28 mouse cellular contexts compared by ENCODE assay signal in the genomic region with DNA sequence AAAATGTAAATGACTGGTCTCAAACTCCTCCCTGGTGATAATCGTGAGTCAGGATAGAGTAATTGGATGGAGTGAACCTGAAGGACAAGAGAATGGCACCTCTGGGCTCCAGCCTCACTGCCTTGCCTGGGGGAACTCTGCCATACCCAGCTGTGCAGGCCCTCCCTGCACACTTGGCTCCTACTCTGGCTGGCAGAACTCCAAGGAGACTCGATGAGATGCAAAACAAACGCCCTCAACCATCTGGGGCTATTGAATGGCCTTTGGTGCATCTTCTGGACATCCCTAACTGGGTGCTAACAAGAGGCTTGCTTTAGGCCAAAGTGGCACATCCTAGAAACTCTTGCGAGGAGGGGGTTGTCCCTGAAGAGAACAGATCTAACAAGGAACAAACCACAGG.
A peak's percentile ranks its signal among the peaks of the same experiment; 100 is the strongest.
DNase-seq lines count a peak whose midpoint lies in the region; ATAC-seq and TF ChIP-seq lines count a peak whose summit lies in the region.
"Had no signal": no experiment of that assay in that cellular context is flagged by ENCODE, and none has a peak within 500 bp of the region (broad histone marks: within the 10 kb centered on the region; RNA-seq: fewer than 3 reads in every experiment).

No protein-coding gene starts in this region.

- peak; percentile 12 for DNase-seq in kidney, postnatal 14 days
- DNase-seq in lung, postnatal 36 days, result peak; percentile 33
- no peak for DNase-seq in lung, adult 18-20 months
- peak; percentile 2 for DNase-seq in NIH3T3 (ENCODE audit: low read depth)
- DNase-seq in heart, postnatal 14 days, result no peak
- DNase-seq: adrenal gland, postnatal 14 days; cerebellum, adult 11-12 months; cerebellum, postnatal 25 days; gastrocnemius, postnatal 14 days; heart, adult 18-20 months; heart, postnatal 10 days; kidney, adult 11 months; kidney, postnatal 10 days; right cerebral cortex, postnatal 14 days; thymus, adult 2 months; thymus, postnatal 4 days had no signal

- no peak for TF ChIP-seq CTCF in bone marrow macrophage, adult 2 months (IDR thresholded peaks at IDR 0.05; ENCODE audit: low read depth, low read length)

- H3K27me3 ChIP-seq in kidney, embryonic 16.5 days (ENCODE audit: insufficient read depth, low read length), result no peaks in the 10 kb centered on the region
- H3K27me3 ChIP-seq: embryonic facial prominence, embryonic 13.5 days; forebrain, embryonic 13.5 days; heart, embryonic 12.5 days; limb, embryonic 15.5 days; midbrain, embryonic 13.5 days; neural tube, embryonic 15.5 days had no signal

- no peaks in the 10 kb centered on the region for H3K9me3 ChIP-seq in kidney, embryonic 16.5 days (ENCODE audit: low read length)
- H3K9me3 ChIP-seq: embryonic facial prominence, embryonic 13.5 days; forebrain, embryonic 13.5 days; limb, embryonic 15.5 days; midbrain, embryonic 13.5 days; neural tube, embryonic 15.5 days had no signal

- intact Hi-C loops in heart, postnatal 14 days (cut with DNase I), result no loop called here

- TF ChIP-seq POLR2A in bone marrow macrophage, adult 2 months (IDR thresholded peaks at IDR 0.05; ENCODE audit: borderline replicate concordance, low read depth, low read length), result no peak

- ATAC-seq in kidney, embryonic 16.5 days (ENCODE audit: low FRiP score, low TSS enrichment), result no peak
- ATAC-seq: forebrain, embryonic 13.5 days; midbrain, embryonic 13.5 days had no signal

- H3K36me3 ChIP-seq in kidney, embryonic 16.5 days (ENCODE audit: insufficient read depth, low read length), result no peaks in the 10 kb centered on the region
- H3K36me3 ChIP-seq: embryonic facial prominence, embryonic 13.5 days; heart, embryonic 12.5 days; limb, embryonic 15.5 days; midbrain, embryonic 13.5 days; neural tube, embryonic 15.5 days had no signal

- H3K4me1 ChIP-seq in kidney, embryonic 16.5 days (ENCODE audit: insufficient read depth, low read length), result no peaks in the 10 kb centered on the region
- peaks cover 17% of the 10 kb centered on the region for H3K4me1 ChIP-seq in bone marrow macrophage, adult 2 months (ENCODE audit: control insufficient read depth, insufficient read depth, low read length)
- H3K4me1 ChIP-seq: embryonic facial prominence, embryonic 13.5 days; heart, embryonic 12.5 days; limb, embryonic 15.5 days; midbrain, embryonic 13.5 days; neural tube, embryonic 15.5 days had no signal

- no peak overlapping the region for H3K4me2 ChIP-seq in kidney, embryonic 16.5 days (replicated peaks; ENCODE audit: low read depth, low read length)
- H3K4me2 ChIP-seq: embryonic facial prominence, embryonic 13.5 days; forebrain, embryonic 13.5 days; heart, embryonic 12.5 days; limb, embryonic 15.5 days; midbrain, embryonic 13.5 days; neural tube, embryonic 15.5 days had no signal

- H3K4me3 ChIP-seq in kidney, embryonic 16.5 days (ENCODE audit: low read length), result no peak overlapping the region
- H3K4me3 ChIP-seq in bone marrow macrophage, adult 2 months (ENCODE audit: insufficient read depth, low read length), result no peak overlapping the region
- H3K4me3 ChIP-seq: embryonic facial prominence, embryonic 13.5 days; erythroblast, embryonic 14.5 days; forebrain, embryonic 13.5 days; heart, embryonic 12.5 days; limb, embryonic 15.5 days; midbrain, embryonic 13.5 days; myocyte; neural tube, embryonic 15.5 days had no signal

- no peak overlapping the region for H3K27ac ChIP-seq in kidney, embryonic 16.5 days (ENCODE audit: low read length)
- H3K27ac ChIP-seq in bone marrow macrophage, adult 2 months (ENCODE audit: insufficient read depth, low read depth, low read length), result peak overlapping the region; percentile 53
- H3K27ac ChIP-seq: embryonic facial prominence, embryonic 13.5 days; forebrain, embryonic 13.5 days; limb, embryonic 15.5 days; liver, embryonic 14.5 days; midbrain, embryonic 13.5 days; neural tube, embryonic 15.5 days; stomach, postnatal 0 days had no signal

- H3K9ac ChIP-seq in kidney, embryonic 16.5 days (replicated peaks; ENCODE audit: low read length), result no peak overlapping the region
- H3K9ac ChIP-seq: embryonic facial prominence, embryonic 13.5 days; forebrain, embryonic 13.5 days; heart, embryonic 12.5 days; limb, embryonic 15.5 days; liver, embryonic 14.5 days; midbrain, embryonic 13.5 days; neural tube, embryonic 15.5 days had no signal

- 53% methylated on average over 4 of the region's 4 CpGs for WGBS in kidney, embryonic 16.5 days

Comparison
In these comparisons a context has a peak if more than half of its experiments do, and no peak if none do; other contexts are left out.
1. DNase-seq: peak in kidney, postnatal 14 days (single experiment), lung, postnatal 36 days (single experiment) and NIH3T3 (single experiment); none in lung, adult 18-20 months (0 of 2) and heart, postnatal 14 days (0 of 2).